Mouse (Mus musculus) embryonic facial prominence, embryonic 15.5 days (tissue): ENCODE data around the gene Plg. TPM values are rescaled to one million over a fixed set of nuclear protein-coding genes. Genes with fewer than 3 reads are reported as not detected.

ENCODE experiments used
- ATAC-seq: fragments of 200-750 bp; cut with Nextera tagmentation; 2 replicates; pipeline ENCODE4 v1.8.0; 2017; ENCODE audit warnings: low read depth, moderate TSS enrichment; ENCODE audit not compliant: insufficient number of reproducible peaks, low FRiP score, low TSS enrichment
- H3K27ac ChIP-seq: fragments of 300-500 bp; sonication (generic); replicated peaks from 2 replicates; pipeline ENCODE4 v1.5.1; 2015; ENCODE audit warnings: mild to moderate bottlenecking, inconsistent platforms
- H3K27me3 ChIP-seq: fragments of 300-500 bp; sonication (generic); 2 replicates; pipeline ENCODE4 v1.6.1; 2015; ENCODE audit warnings: inconsistent platforms
- H3K36me3 ChIP-seq: fragments of 300-500 bp; sonication (generic); 2 replicates; pipeline ENCODE4 v1.6.1; 2015; ENCODE audit warnings: mild to moderate bottlenecking, inconsistent platforms
- H3K4me1 ChIP-seq: fragments of 300-500 bp; sonication (generic); 2 replicates; pipeline ENCODE4 v1.6.1; 2015; ENCODE audit warnings: inconsistent platforms
- H3K4me2 ChIP-seq: fragments of 300-500 bp; sonication (generic); replicated peaks from 2 replicates; pipeline ENCODE4 v1.6.1; 2015; ENCODE audit warnings: mild to moderate bottlenecking, inconsistent platforms
- H3K4me3 ChIP-seq: fragments of 300-500 bp; sonication (generic); replicated peaks from 2 replicates; pipeline ENCODE4 v1.5.1; 2015; ENCODE audit warnings: mild to moderate bottlenecking, inconsistent platforms
- H3K9ac ChIP-seq: fragments of 300-500 bp; sonication (generic); 2 replicates; pipeline ENCODE4 v1.6.1; 2015; ENCODE audit warnings: inconsistent platforms
- H3K9me3 ChIP-seq: fragments of 300-500 bp; sonication (generic); replicated peaks from 2 replicates; pipeline ENCODE4 v1.6.1; 2016; ENCODE audit warnings: inconsistent platforms
- WGBS: fragments of 180-500 bp; shearing (Covaris S2); methylation state at CpG from one replicate; pipeline ENCODE4 v1.1.7; 2015; 5-methylcytosine and 5-hydroxymethylcytosine counted together
- polyA plus RNA-seq: library from polyadenylated mRNA; unstranded; fragments of >200 nt; fragmentation: Nextera tagmentation; extraction: Ambion mirVana; gene quantifications from 2 replicates; pipeline ENCODE4 v1.2.1, GENCODE M21; 2015

Plg gene
- polyA plus RNA-seq, 1 experiment from 2014 or later = not detected

- H3K4me2 ChIP-seq = no peak overlapping the region
- no peak for ATAC-seq
- no peak overlapping the region for H3K27ac ChIP-seq
- no peak overlapping the region for H3K9ac ChIP-seq
- H3K36me3 ChIP-seq = no peaks in the 10 kb centered on the region
- H3K4me1 ChIP-seq = no peaks in the 10 kb centered on the region
- no peaks in the 10 kb centered on the region for H3K27me3 ChIP-seq
- H3K9me3 ChIP-seq = no peaks in the 10 kb centered on the region
- H3K4me3 ChIP-seq = no peak overlapping the region
Observed at GRCm38 (mm10) chr17:12461168-12461567, 82.8 kb downstream of the Plg start.

GRCm38 (mm10) chr17:12466501-12467000 lies 88.1 kb downstream of the Plg start:
- H3K9me3 ChIP-seq = no peaks in the 10 kb centered on the region
- no peak overlapping the region for H3K27ac ChIP-seq
- H3K4me2 ChIP-seq = no peak overlapping the region
- H3K4me1 ChIP-seq = no peaks in the 10 kb centered on the region
- ATAC-seq = no peak
- no peaks in the 10 kb centered on the region for H3K36me3 ChIP-seq
- no peaks in the 10 kb centered on the region for H3K27me3 ChIP-seq
- WGBS = 65% methylated on average over 4 of the region's 4 CpGs
- H3K9ac ChIP-seq = no peak overlapping the region
- no peak overlapping the region for H3K4me3 ChIP-seq

GRCm38 (mm10) chr17:12467642-12468041 lies 89.2 kb downstream of the Plg start:
- H3K27ac ChIP-seq = no peak overlapping the region
- H3K9ac ChIP-seq = no peak overlapping the region
- no peak overlapping the region for H3K4me2 ChIP-seq
- no peak overlapping the region for H3K4me3 ChIP-seq
- H3K4me1 ChIP-seq = no peaks in the 10 kb centered on the region
- ATAC-seq = no peak; the same call in 1 of the 2 replicates
- WGBS = 72% methylated on average over 3 of the region's 3 CpGs
- H3K36me3 ChIP-seq = no peaks in the 10 kb centered on the region
- no peaks in the 10 kb centered on the region for H3K27me3 ChIP-seq
- no peaks in the 10 kb centered on the region for H3K9me3 ChIP-seq

GRCm38 (mm10) chr17:12468745-12469144 lies 90.3 kb downstream of the Plg start:
- no peak for ATAC-seq
- H3K4me2 ChIP-seq = no peak overlapping the region
- H3K27ac ChIP-seq = no peak overlapping the region
- no peaks in the 10 kb centered on the region for H3K9me3 ChIP-seq
- WGBS = 74% methylated on average over 5 of the region's 5 CpGs
- no peaks in the 10 kb centered on the region for H3K27me3 ChIP-seq
- H3K9ac ChIP-seq = no peak overlapping the region
- no peak overlapping the region for H3K4me3 ChIP-seq
- H3K36me3 ChIP-seq = no peaks in the 10 kb centered on the region
- H3K4me1 ChIP-seq = no peaks in the 10 kb centered on the region

Other genes with a start within 250 kb of the Plg start
- 36.1 and 42.1 TPM in 2 replicates for gene Map3k4, start 59.8 kb upstream of the Plg start, polyA plus RNA-seq
- 1.1 and 1.3 TPM in 2 replicates for gene Slc22a3, start 129.1 kb downstream of the Plg start, polyA plus RNA-seq
- gene Slc22a2, start 205.5 kb downstream of the Plg start, polyA plus RNA-seq = 0.09 and 0.11 TPM in 2 replicates